Mouse (Mus musculus): ENCODE data around the gene Mthfsd.
A peak's percentile ranks its signal among the peaks of the same experiment; 100 is the strongest.
"Not testable (repeated sequence)": the region's sequence is repeated elsewhere in the genome, so short reads cannot be mapped to it uniquely, and the experiment has no call there.

The Mthfsd gene

DNA sequence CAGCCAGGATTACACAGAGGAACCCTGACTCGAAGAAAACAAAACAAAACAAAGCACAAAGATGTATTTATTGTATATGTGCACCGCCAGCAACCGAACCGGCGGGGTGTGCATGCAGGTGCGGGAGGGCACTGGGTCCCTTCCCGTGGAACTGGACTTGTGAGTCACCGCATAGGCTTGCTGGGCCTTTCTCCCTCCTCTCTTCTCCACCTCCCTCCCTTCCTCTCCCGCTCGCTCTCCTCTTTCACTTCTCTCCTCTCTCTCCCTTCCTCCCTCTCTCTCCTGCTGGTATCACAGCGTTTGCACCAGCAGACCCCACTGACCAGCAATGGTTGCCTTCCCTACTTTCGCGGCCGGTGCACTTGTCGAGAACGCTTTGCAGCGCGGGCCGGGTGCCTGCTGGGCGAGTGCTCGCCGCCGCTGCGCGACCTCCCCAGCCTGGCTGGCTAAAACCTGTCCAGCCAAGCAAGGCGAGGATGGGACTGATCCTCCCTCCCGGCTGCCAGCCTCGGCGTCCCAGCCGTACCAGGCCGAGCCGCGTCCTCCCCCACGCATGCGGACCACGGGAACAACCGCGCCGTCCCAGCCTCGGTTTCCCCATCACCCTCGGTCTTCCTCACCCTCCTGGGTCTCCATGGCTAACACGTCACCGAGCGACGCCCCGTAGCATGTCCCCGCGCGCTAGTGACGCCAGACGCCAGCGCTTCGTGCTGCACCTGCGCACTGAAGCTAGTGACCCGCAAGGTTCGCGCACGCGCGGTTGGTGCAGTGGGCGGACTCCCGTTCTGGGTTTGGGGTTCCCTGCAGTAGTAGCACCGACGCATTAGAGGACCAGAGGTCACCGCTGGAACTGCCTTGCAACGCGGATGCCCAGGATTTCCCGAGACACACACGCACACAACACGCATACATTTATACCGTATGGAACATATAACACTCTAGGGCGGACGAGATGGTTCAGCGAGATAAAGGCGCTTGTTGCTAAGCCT lies at the start of gene Mthfsd:
TSS of gene Mthfsd (minus strand) at position 725 of the 989 bp plus-strand sequence.
- DNase-seq (ENCODE audit: low read depth, low spot score) = peak; percentile 99

DNA sequence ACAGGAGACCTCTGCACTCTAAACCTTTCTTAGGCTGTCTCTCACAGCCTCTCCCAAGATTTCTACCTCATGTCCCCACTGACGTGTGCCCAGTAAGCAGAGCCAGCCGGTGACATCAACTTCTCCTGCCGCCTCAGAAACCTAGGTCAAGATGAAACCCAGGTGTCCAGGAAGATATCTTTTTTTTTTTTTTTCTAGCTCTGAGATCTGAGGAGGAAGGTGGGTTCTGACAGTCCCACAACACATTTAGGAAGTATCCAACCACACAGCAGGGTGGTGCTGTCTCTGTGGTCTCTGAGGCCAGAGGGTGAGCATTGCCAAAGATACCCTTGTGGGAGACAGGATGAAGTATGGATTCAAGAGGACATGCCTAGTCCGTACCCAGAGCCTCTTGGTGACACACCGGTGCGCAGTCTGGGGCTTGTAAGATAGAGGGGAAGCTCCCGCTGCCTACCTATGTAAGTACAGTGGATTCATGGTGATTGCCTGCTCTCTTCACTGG lies 48.8 kb upstream of the Mthfsd start:
- no peak for DNase-seq (ENCODE audit: low read depth, low spot score)

DNA sequence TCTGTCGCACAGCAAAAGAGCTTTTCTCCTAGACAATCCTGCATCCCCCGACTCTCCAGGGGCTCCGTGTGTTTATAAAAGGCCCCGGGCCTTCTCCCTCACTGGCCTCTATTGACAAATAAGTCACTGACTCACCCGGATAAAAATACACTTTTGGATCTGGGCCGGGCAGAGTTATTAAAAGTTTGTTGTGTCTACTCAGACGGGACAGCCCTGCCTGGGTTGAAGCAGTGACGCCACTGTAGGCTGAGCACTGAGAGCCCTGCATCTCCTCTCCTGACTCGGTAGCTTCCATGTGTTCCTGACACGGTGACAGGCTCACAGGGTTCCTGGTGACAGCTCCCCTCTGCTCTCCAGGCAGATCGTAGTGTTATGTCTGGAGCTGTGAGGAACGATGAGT lies 44.2 kb upstream of the Mthfsd start:
- no peak for DNase-seq (ENCODE audit: low read depth, low spot score)

DNA sequence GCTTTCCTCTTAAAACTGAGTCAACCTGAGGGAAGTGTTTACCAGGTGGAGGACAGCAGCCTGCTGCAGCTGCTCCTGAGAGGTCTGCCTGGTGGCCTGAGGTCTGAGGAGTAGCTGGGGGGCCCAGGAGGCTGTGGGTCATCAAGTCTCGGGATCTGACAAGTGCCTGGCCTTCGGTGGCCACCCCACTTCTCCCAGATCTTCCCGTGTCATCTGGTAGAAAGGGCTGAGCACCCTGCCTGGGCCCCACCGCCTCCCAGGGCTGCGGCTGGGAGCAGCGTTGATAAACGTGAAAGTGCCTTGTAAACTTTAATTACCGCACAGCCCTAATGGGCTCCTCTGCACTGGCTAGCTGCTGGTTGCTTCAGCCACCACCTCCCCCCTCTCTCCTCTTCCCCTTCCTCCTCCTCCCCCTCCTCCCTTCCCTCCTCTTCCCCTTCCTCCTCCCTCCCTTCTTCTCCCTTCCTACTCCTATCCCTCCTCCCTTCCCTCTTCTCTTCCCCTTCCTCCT lies 40.4 kb upstream of the Mthfsd start:
- no peak for DNase-seq (ENCODE audit: low read depth, low spot score)

DNA sequence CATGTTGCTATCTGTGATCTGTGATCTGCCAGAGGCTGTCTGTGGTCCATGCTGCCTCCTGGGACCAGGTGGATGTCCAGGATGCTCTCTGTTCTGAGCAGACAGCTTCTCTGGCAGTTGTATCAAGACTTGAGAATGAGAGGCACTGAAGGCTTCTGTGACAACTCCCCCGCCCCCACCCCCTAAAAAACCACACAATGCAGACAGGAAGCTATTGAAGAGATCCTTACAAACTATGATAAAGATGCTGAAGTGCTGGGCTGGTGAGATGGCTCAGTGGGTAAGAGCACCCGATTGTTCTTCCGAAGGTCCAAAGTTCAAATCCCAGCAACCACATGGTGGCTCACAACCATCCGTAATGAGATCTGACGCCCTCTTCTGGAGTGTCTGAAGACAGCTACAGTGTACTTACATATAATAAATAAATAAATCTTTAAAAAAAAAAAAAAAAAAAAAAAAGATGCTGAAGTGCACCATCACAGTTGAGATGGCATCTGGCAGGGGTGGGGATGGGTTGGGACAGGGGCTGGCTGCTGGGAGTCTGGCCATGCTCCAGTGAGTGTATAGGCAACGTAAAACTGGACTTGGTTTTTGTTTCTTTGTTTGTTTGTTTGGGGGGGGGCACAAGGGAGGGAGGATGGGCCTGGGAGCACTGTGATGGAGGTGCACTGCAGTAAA lies 37.4 kb upstream of the Mthfsd start:
- DNase-seq (ENCODE audit: low read depth, low spot score) = not testable (repeated sequence)

DNA sequence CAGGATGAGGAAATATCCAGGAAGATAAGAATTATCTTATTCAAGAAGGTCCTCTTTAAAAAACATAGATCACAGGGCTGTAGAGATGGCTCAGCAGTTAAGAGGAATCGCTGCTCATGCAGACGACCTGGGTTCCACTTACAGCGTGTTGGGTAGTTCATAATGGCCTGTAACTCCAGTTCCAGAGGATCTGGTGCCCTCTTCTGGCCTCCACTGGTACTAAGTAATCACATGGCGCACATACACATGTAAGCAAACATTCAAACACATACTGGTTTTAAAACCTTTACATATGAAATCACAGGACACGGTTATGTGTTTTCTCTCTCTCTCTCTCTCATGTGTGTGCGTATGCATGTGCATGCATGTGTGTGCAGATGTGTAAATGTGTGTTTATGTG lies 28.7 kb upstream of the Mthfsd start:
- no peak for DNase-seq (ENCODE audit: low read depth, low spot score)

DNA sequence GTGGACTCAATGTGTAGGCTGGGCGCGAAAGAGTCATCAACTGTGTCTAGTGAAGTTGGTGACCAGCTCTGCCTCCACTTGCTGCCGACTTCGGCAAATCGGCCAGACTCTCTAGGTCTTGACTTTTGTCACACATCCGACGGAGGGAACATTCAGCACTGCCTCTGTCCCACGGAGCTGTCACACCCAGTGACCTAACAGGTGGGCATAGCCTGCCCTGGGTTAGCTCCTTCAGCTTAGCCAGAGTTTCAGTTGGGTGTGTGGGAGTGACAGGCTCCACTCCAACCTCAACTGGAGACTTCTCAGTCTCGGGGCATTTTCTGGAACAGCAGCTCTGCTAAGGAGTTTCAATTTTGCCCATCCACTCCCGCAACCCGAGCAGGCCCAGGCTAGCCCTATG lies 26.3 kb upstream of the Mthfsd start:
- no peak for DNase-seq (ENCODE audit: low read depth, low spot score)

DNA sequence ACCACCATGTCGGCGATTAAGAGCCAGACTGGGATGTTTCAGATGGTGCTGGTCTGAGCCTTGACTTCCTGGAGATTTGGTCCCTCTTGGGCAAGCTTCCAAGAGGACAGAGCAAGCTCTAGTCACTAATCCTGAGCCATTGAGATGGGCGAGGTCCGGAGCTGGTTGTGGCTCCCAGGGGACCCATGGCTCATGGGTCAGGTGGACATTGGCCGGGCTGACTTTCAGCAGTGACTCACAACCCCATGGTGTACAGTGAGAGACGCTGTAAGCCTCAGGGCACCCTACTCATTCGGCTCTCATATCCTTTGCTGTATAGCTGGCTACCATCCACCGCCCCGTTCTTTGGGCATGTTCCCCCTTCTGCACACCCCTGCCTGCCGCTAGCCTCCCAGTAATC lies 25.9 kb upstream of the Mthfsd start:
- no peak for DNase-seq (ENCODE audit: low read depth, low spot score)

DNA sequence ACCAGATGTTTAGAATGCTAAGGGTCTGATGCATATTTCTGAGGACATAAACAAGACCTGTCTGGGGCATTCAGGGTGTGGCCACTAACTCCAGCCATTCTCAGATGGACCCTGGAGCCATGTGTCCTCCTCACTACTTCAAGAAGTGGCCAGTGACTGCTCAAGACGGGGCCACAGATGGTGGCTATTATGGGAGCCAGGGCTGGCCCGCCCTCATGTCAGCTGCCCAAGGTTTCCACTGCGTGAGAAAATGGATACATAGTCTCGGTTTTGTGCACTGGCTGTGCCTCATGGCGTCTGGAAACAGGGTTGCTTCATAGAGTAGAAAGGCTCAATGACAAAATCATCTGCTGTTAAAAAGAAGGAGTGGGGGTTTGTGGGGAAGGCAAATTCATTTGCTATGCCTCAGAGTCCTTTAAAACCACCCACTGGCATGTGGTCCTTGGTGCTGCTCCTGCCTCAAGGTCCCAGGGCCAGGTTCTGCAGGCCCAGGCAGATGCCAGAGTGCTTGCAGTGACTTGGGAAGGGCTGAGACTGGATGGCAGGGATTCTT lies 24.8 kb upstream of the Mthfsd start:
- DNase-seq (ENCODE audit: low read depth, low spot score) = no peak

DNA sequence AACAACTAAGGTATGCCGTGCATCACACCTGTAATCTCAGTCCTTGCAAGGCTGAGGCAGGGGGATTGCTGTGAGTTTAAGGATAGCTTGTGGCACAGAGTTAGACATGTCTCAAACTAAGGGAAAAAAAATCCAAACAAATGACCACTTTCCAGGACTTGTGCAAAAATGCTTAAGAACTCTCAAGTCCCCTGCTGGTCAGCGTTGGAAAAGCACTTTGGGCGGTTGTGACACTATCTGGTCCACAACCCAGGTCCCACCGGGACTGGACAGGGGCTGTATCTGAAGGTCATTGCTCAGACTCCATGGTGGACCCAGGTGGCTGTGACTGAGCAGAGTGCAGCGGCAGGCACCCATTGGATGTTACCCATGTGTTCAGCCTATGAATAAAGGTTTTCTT lies 22.3 kb upstream of the Mthfsd start:
- peak; percentile 72 for DNase-seq (ENCODE audit: low read depth, low spot score)

DNA sequence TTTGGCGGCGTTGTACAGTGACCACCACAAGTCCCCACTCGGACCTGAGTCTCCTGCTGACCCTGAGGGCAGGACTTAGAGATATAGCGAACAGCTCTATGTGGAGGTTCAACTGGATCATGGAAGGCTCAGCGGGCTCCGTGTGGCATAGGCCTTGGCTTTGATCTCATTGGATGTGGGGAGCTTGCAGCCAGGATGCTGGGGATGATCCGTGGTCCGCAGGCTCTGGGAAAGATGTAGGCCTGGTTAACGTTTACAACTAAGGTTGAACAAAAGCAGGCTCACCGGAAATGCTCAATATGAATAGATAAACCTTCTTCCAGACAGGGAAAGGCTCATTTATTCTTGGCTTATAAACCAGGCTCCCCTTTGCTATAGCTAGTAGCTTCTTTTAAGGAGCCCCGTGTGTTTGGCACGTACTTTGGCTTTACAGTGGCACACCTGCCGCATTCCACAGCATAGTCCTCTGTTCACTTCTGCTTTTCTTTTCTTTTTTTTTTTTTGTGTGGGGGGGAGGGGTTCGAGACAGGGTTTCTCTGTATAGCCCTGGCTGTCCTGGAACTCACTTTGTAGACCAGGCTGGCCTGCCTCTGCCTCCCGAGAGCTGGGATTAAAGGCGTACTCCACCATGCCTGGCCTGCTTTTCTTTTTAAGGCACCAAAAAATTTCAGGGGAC lies 21.2 kb upstream of the Mthfsd start:
- DNase-seq (ENCODE audit: low read depth, low spot score) = no peak

DNA sequence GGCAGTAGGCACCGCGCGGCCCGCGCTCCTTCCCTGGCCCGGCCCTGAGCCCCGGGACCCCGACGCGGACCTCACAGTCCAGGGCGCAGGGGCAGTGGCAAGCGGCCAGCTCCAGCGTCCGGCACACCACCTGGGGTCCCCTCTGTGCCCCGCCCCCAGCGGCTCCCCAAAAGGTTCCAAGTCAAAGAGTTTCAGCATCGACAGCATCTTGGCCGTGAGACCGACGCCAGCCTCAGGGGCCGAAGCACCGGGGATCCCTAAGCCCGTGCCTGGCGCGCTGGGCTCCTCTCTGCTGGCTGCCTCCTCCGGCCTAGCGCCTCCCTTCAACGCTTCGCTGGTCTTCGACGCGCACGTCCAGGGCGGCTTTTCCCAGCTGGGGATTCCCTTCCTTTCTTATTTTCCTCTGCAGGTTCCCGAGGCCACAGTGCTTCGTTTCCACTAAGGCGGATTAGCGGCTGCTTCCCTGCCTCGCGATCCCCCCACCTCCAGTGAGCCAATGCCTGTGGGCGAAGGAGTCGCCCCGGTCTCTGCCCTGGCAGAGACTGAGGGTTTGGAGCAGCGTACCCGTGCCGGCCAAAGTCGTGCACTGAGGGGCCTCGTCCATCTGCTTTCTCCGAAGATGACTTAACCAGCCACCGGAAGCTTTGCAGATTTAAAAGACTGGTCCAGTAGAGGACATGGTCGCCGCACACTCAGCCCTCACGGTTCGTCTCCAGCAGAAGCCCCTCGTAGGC lies 20.5 kb upstream of the Mthfsd start:
- no peak for DNase-seq (ENCODE audit: low read depth, low spot score)

DNA sequence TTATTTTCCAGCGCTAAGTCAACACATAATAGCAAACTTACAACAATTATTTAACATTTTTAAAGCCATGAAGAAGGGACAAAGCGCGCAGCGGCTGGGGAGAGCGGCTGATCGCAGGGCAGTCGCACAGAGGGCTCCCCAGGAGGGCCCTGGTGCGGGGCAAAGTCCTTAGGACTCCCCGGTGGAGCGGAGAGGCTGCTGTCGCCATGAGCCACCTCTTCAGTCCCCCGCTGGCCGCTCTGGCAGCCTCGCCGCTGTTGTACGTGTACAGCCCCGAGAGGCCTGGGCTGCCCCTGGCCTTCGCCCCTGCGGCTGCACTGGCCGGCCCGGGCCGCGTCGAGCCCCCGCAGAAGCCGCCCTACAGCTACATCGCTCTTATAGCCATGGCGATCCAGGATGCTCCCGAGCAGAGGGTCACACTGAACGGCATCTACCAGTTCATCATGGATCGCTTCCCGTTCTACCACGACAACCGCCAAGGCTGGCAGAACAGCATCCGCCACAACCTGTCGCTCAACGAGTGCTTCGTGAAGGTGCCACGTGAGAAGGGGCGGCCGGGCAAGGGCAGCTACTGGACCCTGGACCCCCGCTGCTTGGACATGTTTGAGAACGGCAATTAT lies 19.7 kb upstream of the Mthfsd start, which contains the start of gene Foxl1:
TSS of gene Foxl1 (plus strand) at position 185 of the 620 bp plus-strand sequence.
- no peak for DNase-seq (ENCODE audit: low read depth, low spot score)

DNA sequence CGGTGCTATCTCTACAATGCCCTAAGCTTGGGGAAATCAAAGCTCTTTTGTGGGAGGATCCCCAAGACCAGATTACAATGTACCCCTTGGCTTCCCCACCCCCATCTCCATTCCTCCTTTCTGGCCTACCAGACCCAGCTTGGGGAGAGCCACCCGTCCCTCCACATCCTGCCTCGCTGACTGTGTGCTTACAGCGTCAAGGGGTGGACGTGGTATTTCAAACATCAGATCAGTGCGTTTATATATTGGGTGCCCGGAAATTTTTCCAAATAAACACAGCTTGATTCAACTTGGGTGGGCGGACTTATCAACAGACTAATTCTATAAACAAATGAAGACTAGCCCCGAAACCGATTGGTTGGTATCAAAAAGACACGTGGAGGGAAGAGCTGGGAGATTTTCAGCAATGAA lies 19.1 kb upstream of the Mthfsd start:
- no peak for DNase-seq (ENCODE audit: low read depth, low spot score)

DNA sequence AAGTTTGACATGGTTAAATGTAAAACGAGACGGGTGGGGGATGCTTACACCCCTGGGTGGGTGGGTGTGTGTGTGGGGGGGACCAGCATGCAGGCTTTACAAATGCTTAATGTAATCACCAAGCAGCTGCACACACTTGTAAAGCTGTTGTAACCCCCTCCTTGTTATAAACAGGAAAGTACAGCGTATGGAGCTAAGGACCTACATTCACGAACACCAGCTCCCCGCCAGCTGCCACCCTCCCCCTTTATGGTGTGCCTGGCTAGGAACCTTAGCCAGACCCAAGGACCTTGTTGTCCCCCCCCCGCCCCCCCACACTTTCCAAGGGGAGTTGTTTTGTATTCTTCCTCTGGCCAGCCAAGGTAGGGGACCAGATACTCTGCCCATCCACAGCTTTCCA lies 18.5 kb upstream of the Mthfsd start:
- DNase-seq (ENCODE audit: low read depth, low spot score) = no peak

DNA sequence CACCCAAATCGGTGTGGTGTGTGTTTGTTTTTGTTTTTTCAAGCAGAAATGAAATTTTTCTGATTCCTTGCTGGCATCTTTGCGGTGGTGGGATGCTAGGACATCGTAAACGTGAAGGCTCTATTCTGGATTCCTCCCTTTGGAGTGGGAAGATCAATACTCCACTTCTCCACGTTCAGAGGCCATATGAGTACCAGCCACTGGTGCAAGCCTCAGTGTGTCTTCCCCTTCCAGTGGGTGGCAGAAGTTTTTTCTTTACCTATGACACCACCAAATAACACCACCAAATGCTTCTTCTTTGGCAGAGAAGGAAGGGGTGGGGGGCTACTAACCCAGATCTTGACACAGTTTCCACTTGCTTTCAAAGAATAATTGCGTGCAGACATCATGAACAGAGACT lies 18.0 kb upstream of the Mthfsd start:
- DNase-seq (ENCODE audit: low read depth, low spot score) = no peak

DNA sequence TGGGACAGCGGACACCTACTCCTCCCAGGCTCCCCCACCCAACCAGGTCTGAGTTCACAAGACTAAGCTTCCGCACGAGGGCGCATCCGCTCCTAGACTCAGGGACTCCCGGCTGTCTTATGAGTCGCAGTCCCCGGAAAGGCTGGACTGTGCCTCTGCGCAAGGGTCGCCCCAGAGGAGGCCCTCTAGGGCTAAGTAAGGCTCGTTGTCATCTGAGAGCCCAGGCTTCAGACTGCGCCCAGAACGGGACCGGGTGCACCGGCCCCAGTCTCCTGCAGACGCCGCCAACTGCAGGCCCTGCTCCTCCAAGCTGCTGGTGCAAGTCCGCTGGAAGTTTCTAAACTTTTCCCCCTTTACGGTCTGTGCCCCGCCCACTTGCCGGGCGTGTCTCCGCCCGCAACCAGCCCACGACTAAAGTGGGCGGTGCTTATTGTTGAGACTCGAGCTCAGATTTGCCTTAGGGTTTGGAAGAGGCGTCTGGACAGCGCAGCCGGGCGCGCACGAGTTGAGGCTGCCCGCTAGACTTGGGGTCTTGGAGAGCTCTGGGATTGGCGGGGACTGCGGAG lies 17.2 kb upstream of the Mthfsd start:
- DNase-seq (ENCODE audit: low read depth, low spot score) = peak; percentile 96

DNA sequence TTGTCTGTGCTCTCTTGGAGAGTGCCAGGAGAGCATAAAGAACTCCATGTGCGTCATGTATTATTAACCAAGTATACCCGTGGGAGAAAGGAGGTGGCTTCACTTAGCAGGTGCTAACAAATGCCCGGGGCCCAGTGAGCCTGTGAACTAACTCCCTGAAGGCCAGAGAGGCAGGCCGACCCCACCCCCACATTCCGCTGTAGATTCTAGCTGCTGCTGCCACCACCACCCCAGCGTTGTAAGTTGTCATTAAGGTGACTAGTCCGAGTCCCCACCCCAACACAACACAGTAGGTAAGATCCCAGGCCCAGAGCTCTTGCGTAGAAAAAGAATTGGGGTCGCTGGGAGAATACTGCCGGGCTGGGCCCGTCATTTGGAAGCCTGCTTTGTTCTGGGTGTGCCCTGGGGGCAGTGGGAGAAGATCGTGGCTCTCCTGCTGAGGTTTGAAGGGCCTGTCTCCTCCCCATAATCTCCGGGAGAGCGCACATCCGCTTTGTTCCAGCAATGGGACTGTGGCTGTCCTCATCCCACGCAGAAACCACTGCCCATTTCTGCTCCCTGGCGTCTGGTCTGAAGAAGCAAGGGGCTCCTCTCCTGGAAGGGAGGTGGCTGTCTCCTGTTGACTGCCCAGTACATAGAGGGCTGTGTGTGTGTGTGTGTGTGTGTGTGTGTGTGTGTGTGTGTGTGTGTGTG lies 16.5 kb upstream of the Mthfsd start:
- DNase-seq (ENCODE audit: low read depth, low spot score) = peak; percentile 61

DNA sequence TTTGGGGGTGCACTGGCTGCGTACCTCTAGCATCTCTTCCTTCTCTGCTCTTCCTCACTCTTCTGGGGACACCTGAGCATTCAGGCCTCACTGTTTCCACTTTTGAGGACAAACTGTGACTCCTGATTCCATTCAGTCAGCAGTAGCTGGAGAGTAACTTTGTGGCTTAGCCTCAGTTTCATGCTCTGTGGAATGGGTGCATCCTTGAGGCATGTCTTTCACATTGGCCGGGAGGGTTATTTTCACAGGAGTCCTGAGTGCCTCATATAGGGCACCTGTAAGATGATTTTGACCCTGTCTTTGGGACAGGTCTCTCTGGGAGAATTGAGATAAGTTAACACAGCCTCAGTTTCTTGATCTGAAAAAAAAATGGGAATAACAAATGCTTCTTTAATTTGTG lies 14.9 kb upstream of the Mthfsd start:
- peak; percentile 3 for DNase-seq (ENCODE audit: low read depth, low spot score)
